Mouse (Mus musculus) erythroid progenitor cell, adult 5-6 weeks (primary cell): ENCODE data around the gene Ccdc43. TPM values are rescaled to one million over a fixed set of nuclear protein-coding genes. Genes with fewer than 3 reads are reported as not detected.

Experiments
- ATAC-seq: replicated peaks from 2 replicates; pipeline ENCODE4 v1.8.0; 2016; ENCODE audit warnings: moderate number of reproducible peaks, mild to moderate bottlenecking, moderate TSS enrichment, inconsistent platforms; ENCODE audit not compliant: poor library complexity, low FRiP score, severe bottlenecking
- total RNA-seq, 2 experiments: library from RNA; stranded (forward) in 1 of 2; stranded (reverse) in 1 of 2; fragments of 150-400 nt in 1 of 2; fragments of 186-747, 209-891 nt in 1 of 2; gene quantifications; 2 replicates each; pipeline versions ENCODE4 v1.2.3 to v1.2.4; 2015 to 2017; ENCODE audit warnings: low replicate concordance in 2 of 2

Ccdc43 gene
- total RNA-seq, 2 experiments from 2014 or later, result 6.7 to 8.1 TPM

GRCm38 (mm10) chr11:102690162-102690561 lies 7.4 kb downstream of the Ccdc43 start:
- ATAC-seq, result peak; percentile 61; the same call in 1 of the 2 replicates

- no peak for ATAC-seq
Measured at GRCm38 (mm10) chr11:102665637-102666435, 31.7 kb downstream of the Ccdc43 start.

- ATAC-seq, result no peak
Measured at GRCm38 (mm10) chr11:102665151-102665550, 32.4 kb downstream of the Ccdc43 start.

GRCm38 (mm10) chr11:102663416-102663815 lies 34.2 kb downstream of the Ccdc43 start, which contains the start of gene Meioc:
TSS of gene Meioc (plus strand) at chr11:102663716.
- no peak for ATAC-seq

GRCm38 (mm10) chr11:102656931-102657330 lies 40.7 kb downstream of the Ccdc43 start:
- no peak for ATAC-seq

- no peak for ATAC-seq
Measured at GRCm38 (mm10) chr11:102656326-102656926, 41.2 kb downstream of the Ccdc43 start.

- ATAC-seq, result no peak
Measured at GRCm38 (mm10) chr11:102655888-102656287, 41.7 kb downstream of the Ccdc43 start.

GRCm38 (mm10) chr11:102652844-102653243 lies 44.7 kb downstream of the Ccdc43 start:
- no peak for ATAC-seq

GRCm38 (mm10) chr11:102651381-102651780 lies 46.2 kb downstream of the Ccdc43 start:
- ATAC-seq, result no peak

GRCm38 (mm10) chr11:102647885-102648284 lies 49.7 kb downstream of the Ccdc43 start:
- no peak for ATAC-seq

- ATAC-seq, result no peak
Measured at GRCm38 (mm10) chr11:102646226-102646625, 51.4 kb downstream of the Ccdc43 start.

- ATAC-seq, result no peak
Measured at GRCm38 (mm10) chr11:102643891-102644382, 53.6 kb downstream of the Ccdc43 start.

- no peak for ATAC-seq
Measured at GRCm38 (mm10) chr11:102636887-102637286, 60.7 kb downstream of the Ccdc43 start.

Other genes with a start within 250 kb of the Ccdc43 start
- 4.2 and 15.9 TPM in 2 replicates for gene Itga2b, start 227.7 kb downstream of the Ccdc43 start, total RNA-seq (2015; ENCODE audit: low replicate concordance)
- gene Itga2b, start 227.7 kb downstream of the Ccdc43 start, total RNA-seq (2017; ENCODE audit: low replicate concordance), result 20.4 and 34.3 TPM in 2 replicates
- gene Gpatch8, start 141.4 kb downstream of the Ccdc43 start, total RNA-seq (2015; ENCODE audit: low replicate concordance), result 50.5 and 65.4 TPM in 2 replicates
- gene Gpatch8, start 141.4 kb downstream of the Ccdc43 start, total RNA-seq (2017; ENCODE audit: low replicate concordance), result 57.3 and 90.6 TPM in 2 replicates
- not detected in 2 replicates for gene Gm11627, start 118.3 kb downstream of the Ccdc43 start, total RNA-seq (2015; ENCODE audit: low replicate concordance)
- not detected in 2 replicates for gene Gm11627, start 118.3 kb downstream of the Ccdc43 start, total RNA-seq (2017; ENCODE audit: low replicate concordance)
- not detected in 2 replicates for gene Fzd2, start 93.4 kb downstream of the Ccdc43 start, total RNA-seq (2015; ENCODE audit: low replicate concordance)
- not detected in 2 replicates for gene Fzd2, start 93.4 kb downstream of the Ccdc43 start, total RNA-seq (2017; ENCODE audit: low replicate concordance)
- not detected in 2 replicates for gene Meioc, start 34.1 kb downstream of the Ccdc43 start, total RNA-seq (2015; ENCODE audit: low replicate concordance)
- gene Meioc, start 34.1 kb downstream of the Ccdc43 start, total RNA-seq (2017; ENCODE audit: low replicate concordance), result not detected in 2 replicates
- gene Adam11, start 63.7 kb upstream of the Ccdc43 start, total RNA-seq (2015; ENCODE audit: low replicate concordance), result not detected in 2 replicates
- gene Adam11, start 63.7 kb upstream of the Ccdc43 start, total RNA-seq (2017; ENCODE audit: low replicate concordance), result not detected in 2 replicates
- gene Gjc1, start 121.9 kb upstream of the Ccdc43 start, total RNA-seq (2015; ENCODE audit: low replicate concordance), result not detected in 2 replicates
- gene Gjc1, start 121.9 kb upstream of the Ccdc43 start, total RNA-seq (2017; ENCODE audit: low replicate concordance), result not detected in 2 replicates
- gene Higd1b, start 138.1 kb upstream of the Ccdc43 start, total RNA-seq (2015; ENCODE audit: low replicate concordance), result not detected in 2 replicates
- gene Higd1b, start 138.1 kb upstream of the Ccdc43 start, total RNA-seq (2017; ENCODE audit: low replicate concordance), result not detected in 2 replicates
- gene Eftud2, start 183.2 kb upstream of the Ccdc43 start, total RNA-seq (2015; ENCODE audit: low replicate concordance), result 93.7 and 136 TPM in 2 replicates
- gene Eftud2, start 183.2 kb upstream of the Ccdc43 start, total RNA-seq (2017; ENCODE audit: low replicate concordance), result 89.9 and 133 TPM in 2 replicates
- not detected in 2 replicates for gene Ccdc103, start 183.4 kb upstream of the Ccdc43 start, total RNA-seq (2015; ENCODE audit: low replicate concordance)
- 1.3 TPM in 1 of 2 replicates, not detected in the other for gene Ccdc103, start 183.4 kb upstream of the Ccdc43 start, total RNA-seq (2017; ENCODE audit: low replicate concordance)
- gene Fam187a, start 187.4 kb upstream of the Ccdc43 start, total RNA-seq (2015; ENCODE audit: low replicate concordance), result not detected in 2 replicates
- not detected in 2 replicates for gene Fam187a, start 187.4 kb upstream of the Ccdc43 start, total RNA-seq (2017; ENCODE audit: low replicate concordance)
- gene Gfap, start 203.1 kb upstream of the Ccdc43 start, total RNA-seq (2015; ENCODE audit: low replicate concordance), result 31.0 and 38.9 TPM in 2 replicates
- 56.2 and 59.8 TPM in 2 replicates for gene Gfap, start 203.1 kb upstream of the Ccdc43 start, total RNA-seq (2017; ENCODE audit: low replicate concordance)
- 174 and 202 TPM in 2 replicates for gene Kif18b, start 227.3 kb upstream of the Ccdc43 start, total RNA-seq (2015; ENCODE audit: low replicate concordance)
- gene Kif18b, start 227.3 kb upstream of the Ccdc43 start, total RNA-seq (2017; ENCODE audit: low replicate concordance), result 136 and 165 TPM in 2 replicates
- gene C1ql1, start 248.9 kb upstream of the Ccdc43 start, total RNA-seq (2015; ENCODE audit: low replicate concordance), result not detected in 2 replicates
- not detected in 2 replicates for gene C1ql1, start 248.9 kb upstream of the Ccdc43 start, total RNA-seq (2017; ENCODE audit: low replicate concordance)